Mouse (Mus musculus) midbrain, postnatal 0 days (tissue): ENCODE measurements around the gene Iqschfp. TPM values are rescaled to one million over a fixed set of nuclear protein-coding genes. Genes with fewer than 3 reads are reported as not detected.

Source experiments
- ATAC-seq: fragments of 200-750 bp; cut with Nextera tagmentation; 2 replicates; pipeline ENCODE4 v1.8.0; 2017; ENCODE audit warnings: moderate number of reproducible peaks, mild to moderate bottlenecking, moderate TSS enrichment, moderate library complexity; ENCODE audit not compliant: low FRiP score
- DNase-seq: peaks from one replicate; pipeline ENCODE4 v3.0.0-alpha.2; 2015; ENCODE audit warnings: low spot score
- H3K27ac ChIP-seq: fragments of 300-500 bp; sonication (generic); 2 replicates; pipeline ENCODE4 v1.5.1; 2014; ENCODE audit warnings: low read depth, mild to moderate bottlenecking, low read length, mixed read lengths
- H3K27me3 ChIP-seq: fragments of 300-500 bp; sonication (generic); 2 replicates; pipeline ENCODE4 v1.6.1; 2014; ENCODE audit warnings: low read length, control low read depth, mixed read lengths; ENCODE audit not compliant: insufficient read depth
- H3K36me3 ChIP-seq: fragments of 300-500 bp; sonication (generic); 2 replicates; pipeline ENCODE4 v1.6.1; 2014; ENCODE audit warnings: low read length, control low read depth, mixed read lengths; ENCODE audit not compliant: insufficient read depth
- H3K4me1 ChIP-seq: fragments of 300-500 bp; sonication (generic); 2 replicates; pipeline ENCODE4 v1.6.1; 2014; ENCODE audit warnings: mild to moderate bottlenecking, control low read depth, antibody characterized with exemption, low read length, mixed read lengths; ENCODE audit not compliant: insufficient read depth
- H3K4me2 ChIP-seq: fragments of 300-500 bp; sonication (generic); 2 replicates; pipeline ENCODE4 v1.6.1; 2014; ENCODE audit warnings: low read depth, mild to moderate bottlenecking, low read length, mixed read lengths; ENCODE audit not compliant: poor library complexity, severe bottlenecking
- H3K4me3 ChIP-seq: fragments of 300-500 bp; sonication (generic); 2 replicates; pipeline ENCODE4 v1.5.1; 2014; ENCODE audit warnings: low read depth, mild to moderate bottlenecking, low read length, moderate library complexity
- H3K9ac ChIP-seq: fragments of 300-500 bp; sonication (generic); replicated peaks from 2 replicates; pipeline ENCODE4 v1.6.1; 2014; ENCODE audit warnings: mild to moderate bottlenecking, low read length, moderate library complexity, mixed read lengths; ENCODE audit not compliant: poor library complexity, severe bottlenecking
- H3K9me3 ChIP-seq: fragments of 300-500 bp; sonication (generic); 2 replicates; pipeline ENCODE4 v1.6.1; 2016; ENCODE audit warnings: low read length, control low read depth
- CTCF ChIP-seq: IDR thresholded peaks from 2 replicates; pipeline ENCODE4 v1.5.1; 2016; ENCODE audit warnings: antibody characterized with exemption, mild to moderate bottlenecking
- WGBS: fragments of 180-500 bp; shearing (Covaris S2); extraction: QIAGEN DNeasy Blood & Tissue Kit; methylation state at CpG from one replicate; pipeline ENCODE4 v1.1.7; 2014; 5-methylcytosine and 5-hydroxymethylcytosine counted together
- polyA plus RNA-seq: library from polyadenylated mRNA; unstranded; fragments of >200 nt; fragmentation: Nextera tagmentation; extraction: Ambion mirVana; gene quantifications from 2 replicates; pipeline ENCODE4 v1.2.1, GENCODE M21; 2015
- total RNA-seq: library from RNA; depleted of rRNA; stranded (reverse); fragments of >200 nt; gene quantifications from 2 replicates; pipeline ENCODE4 v1.2.3, GENCODE M21; 2014

The Iqschfp gene
- total and polyA plus RNA-seq, 2 experiments from 2014 or later: 4.5 to 5.7 TPM

DNA sequence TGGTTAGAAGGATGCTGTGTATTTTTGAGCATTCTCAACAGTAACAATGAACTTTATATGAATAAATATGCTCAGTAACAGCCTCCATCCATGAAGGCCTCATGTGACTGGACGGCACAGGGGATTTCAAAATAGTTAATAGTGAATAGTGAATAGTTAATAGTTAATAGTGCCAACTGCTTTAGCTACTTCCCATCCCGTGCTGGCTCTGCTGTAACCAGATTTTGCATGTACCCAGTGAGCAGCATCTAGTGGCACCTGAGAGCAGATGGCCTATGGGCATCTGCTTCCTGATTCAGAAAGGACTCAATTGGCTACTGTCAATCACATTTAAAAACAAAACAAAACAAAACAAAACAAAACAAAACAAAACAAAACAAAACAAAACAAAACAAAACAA lies 501.5 kb downstream of the Iqschfp start:
- H3K27me3 ChIP-seq: no peaks in the 10 kb centered on the region
- no peaks in the 10 kb centered on the region for H3K36me3 ChIP-seq
- H3K4me3 ChIP-seq: no peak overlapping the region
- no peak for ATAC-seq
- H3K9me3 ChIP-seq: no peaks in the 10 kb centered on the region
- no peak for TF ChIP-seq CTCF
- H3K4me1 ChIP-seq: no peaks in the 10 kb centered on the region
- no peak for DNase-seq
- no peak overlapping the region for H3K9ac ChIP-seq
- no peak overlapping the region for H3K27ac ChIP-seq
- WGBS: 79% methylated on average over 2 of the region's 2 CpGs
- H3K4me2 ChIP-seq: no peak overlapping the region

GRCm38 (mm10) chr3:68398691-68399090 lies 506.7 kb downstream of the Iqschfp start:
- Histone ChIP-seq H3K9ac (no peak overlapping the region), H3K4me1 (peaks cover 1% of the 10 kb centered on the region; the same call in 1 of the 2 replicates), H3K36me3 (no peaks in the 10 kb centered on the region), H3K4me2 (no peak overlapping the region), H3K4me3 (no peak overlapping the region), H3K27me3 (no peaks in the 10 kb centered on the region), H3K9me3 (no peaks in the 10 kb centered on the region), H3K27ac (no peak overlapping the region)
- ATAC-seq (no peak), DNase-seq (peak; percentile 34)
- WGBS: 80% methylated on average over 3 of the region's 3 CpGs
- TF ChIP-seq CTCF: no peak

DNA sequence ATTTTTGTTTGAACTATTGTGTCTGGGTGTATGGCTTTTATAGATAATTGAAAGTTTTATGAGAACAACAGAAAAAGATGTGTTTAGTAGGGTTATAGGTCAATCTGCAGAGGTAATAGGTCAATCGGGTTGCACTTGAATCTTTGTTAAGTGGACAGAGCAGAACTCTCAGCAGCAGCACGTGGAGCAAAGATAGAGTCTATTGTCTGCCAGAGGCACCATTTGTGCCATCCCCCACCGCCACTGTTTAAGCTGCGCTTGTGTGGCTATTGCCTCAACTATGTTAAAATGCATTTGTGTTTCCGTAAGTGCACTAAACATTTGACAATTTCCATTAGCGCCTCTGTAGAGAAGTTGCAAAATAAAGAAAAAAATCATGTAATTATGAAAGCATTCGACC lies 508.1 kb downstream of the Iqschfp start:
- H3K36me3 ChIP-seq: no peaks in the 10 kb centered on the region
- H3K9ac ChIP-seq: no peak overlapping the region
- WGBS: 61% methylated on average over 7 of the region's 7 CpGs
- peaks cover 6% of the 10 kb centered on the region; the same call in 1 of the 2 replicates for H3K4me1 ChIP-seq
- no peak for TF ChIP-seq CTCF
- H3K4me2 ChIP-seq: no peak overlapping the region
- DNase-seq (no peak), ATAC-seq (no peak)
- H3K4me3 ChIP-seq: no peak overlapping the region
- no peaks in the 10 kb centered on the region for H3K27me3 ChIP-seq
- no peak overlapping the region for H3K27ac ChIP-seq
- no peaks in the 10 kb centered on the region for H3K9me3 ChIP-seq

DNA sequence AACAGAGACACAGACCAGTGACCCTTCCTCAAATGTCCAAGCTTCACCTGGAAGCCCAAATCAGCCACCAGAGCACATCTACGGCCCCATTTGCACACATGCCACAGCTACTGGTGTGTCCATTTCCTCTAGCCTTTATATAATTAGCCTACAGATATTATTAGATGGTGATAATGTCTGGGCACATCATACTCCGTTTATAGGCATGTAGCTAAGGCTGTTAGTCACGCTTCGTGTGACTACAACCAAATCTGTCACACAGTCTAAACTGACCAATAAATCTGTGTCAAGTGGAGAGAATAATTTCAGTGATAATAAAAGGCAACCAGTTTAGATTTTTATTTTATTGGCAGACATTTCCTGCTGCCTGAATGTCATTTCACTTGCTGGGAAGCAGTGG lies 511.3 kb downstream of the Iqschfp start:
- ATAC-seq (no peak), DNase-seq (no peak)
- 57% methylated on average over 4 of the region's 4 CpGs for WGBS
- Histone ChIP-seq H3K4me3 (no peak overlapping the region), H3K4me2 (no peak overlapping the region), H3K9ac (no peak overlapping the region), H3K9me3 (no peaks in the 10 kb centered on the region), H3K27me3 (no peaks in the 10 kb centered on the region), H3K4me1 (peaks cover 10% of the 10 kb centered on the region; the same call in 1 of the 2 replicates), H3K36me3 (no peaks in the 10 kb centered on the region), H3K27ac (peak overlapping the region; percentile 62; the same call in 1 of the 2 replicates)
- no peak for TF ChIP-seq CTCF

- TF ChIP-seq CTCF: no peak
- peak overlapping the region; percentile 62 for H3K27ac ChIP-seq
- ATAC-seq: peak; percentile 64; the same call in 1 of the 2 replicates
Measured at GRCm38 (mm10) chr3:68403783-68404217, 511.8 kb downstream of the Iqschfp start.

DNA sequence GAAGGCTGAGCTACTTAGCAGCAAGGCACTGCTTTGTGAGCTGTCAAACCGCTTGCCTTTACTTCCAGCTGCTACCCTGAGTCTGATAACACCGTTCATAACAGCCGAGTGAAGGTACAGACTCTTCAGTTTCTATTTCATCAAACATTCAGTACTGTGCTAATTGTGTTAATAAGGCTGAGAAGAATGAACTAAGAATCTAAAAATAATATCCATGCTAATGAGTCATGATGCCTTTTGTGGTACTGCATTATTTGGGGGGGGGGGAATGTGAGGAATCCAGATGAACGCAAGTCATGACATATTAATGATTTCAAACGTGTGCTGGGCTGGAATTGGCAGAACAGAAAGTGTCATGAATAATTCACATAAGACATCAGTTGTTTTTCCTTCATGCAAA lies 513.7 kb downstream of the Iqschfp start:
- ATAC-seq (no peak), DNase-seq (no peak)
- no peak for TF ChIP-seq CTCF
- no peaks in the 10 kb centered on the region for H3K9me3 ChIP-seq
- H3K4me2 ChIP-seq: no peak overlapping the region
- H3K27ac ChIP-seq: no peak overlapping the region
- H3K36me3 ChIP-seq: no peaks in the 10 kb centered on the region
- no peaks in the 10 kb centered on the region for H3K27me3 ChIP-seq
- no peak overlapping the region for H3K9ac ChIP-seq
- no peak overlapping the region for H3K4me3 ChIP-seq
- H3K4me1 ChIP-seq: peaks cover 10% of the 10 kb centered on the region; the same call in 1 of the 2 replicates
- WGBS: 36% methylated on average over 5 of the region's 5 CpGs

More at GRCm38 (mm10) chr3:68403783-68404217, 511.8 kb downstream of the Iqschfp start:
- WGBS: 65% methylated on average over 2 of the region's 2 CpGs
- DNase-seq: peak; percentile 56
- H3K4me2 ChIP-seq: no peak overlapping the region
- H3K9me3 ChIP-seq: no peaks in the 10 kb centered on the region
- peaks cover 10% of the 10 kb centered on the region; the same call in 1 of the 2 replicates for H3K4me1 ChIP-seq
- H3K36me3 ChIP-seq: no peaks in the 10 kb centered on the region
- no peaks in the 10 kb centered on the region for H3K27me3 ChIP-seq
- H3K9ac ChIP-seq: no peak overlapping the region
- no peak overlapping the region for H3K4me3 ChIP-seq
